Mouse (Mus musculus) heart, postnatal 0 days (tissue): ENCODE results near the gene Insl6. TPM values are rescaled to one million over a fixed set of nuclear protein-coding genes. Genes with fewer than 3 reads are reported as not detected.

Source experiments
- ATAC-seq: fragments of 200-750 bp; cut with Nextera tagmentation; 2 replicates; pipeline ENCODE4 v1.8.0; 2017; ENCODE audit warnings: low read depth, moderate number of reproducible peaks, moderate library complexity; ENCODE audit not compliant: insufficient read depth
- DNase-seq: peaks from one replicate; pipeline ENCODE4 v3.0.0-alpha.2; 2016; ENCODE audit warnings: low spot score
- H3K27ac ChIP-seq: fragments of 300-500 bp; sonication (generic); 2 replicates; pipeline ENCODE4 v1.5.1; 2014; ENCODE audit warnings: low read depth, mild to moderate bottlenecking
- H3K27me3 ChIP-seq: fragments of 300-500 bp; sonication (generic); 2 replicates; pipeline ENCODE4 v1.6.1; 2014; ENCODE audit warnings: low read length, mixed read lengths; ENCODE audit not compliant: control insufficient read depth, insufficient read depth
- H3K36me3 ChIP-seq: fragments of 300-500 bp; sonication (generic); replicated peaks from 2 replicates; pipeline ENCODE4 v1.6.1; 2014; ENCODE audit warnings: low read length, mixed read lengths; ENCODE audit not compliant: control insufficient read depth, insufficient read depth
- H3K4me1 ChIP-seq: fragments of 300-500 bp; sonication (generic); 2 replicates; pipeline ENCODE4 v1.6.1; 2014; ENCODE audit warnings: antibody characterized with exemption; ENCODE audit not compliant: control insufficient read depth, insufficient read depth
- H3K4me2 ChIP-seq: fragments of 300-500 bp; sonication (generic); 2 replicates; pipeline ENCODE4 v1.6.1; 2014; ENCODE audit warnings: low read depth, mild to moderate bottlenecking, low read length, moderate library complexity
- H3K4me3 ChIP-seq: fragments of 300-500 bp; sonication (generic); 2 replicates; pipeline ENCODE4 v1.5.1; 2014; ENCODE audit warnings: low read depth, low read length
- H3K9ac ChIP-seq: fragments of 300-500 bp; sonication (generic); replicated peaks from 2 replicates; pipeline ENCODE4 v1.6.1; 2014; ENCODE audit warnings: low read depth, low read length, mixed read lengths
- H3K9me3 ChIP-seq: fragments of 300-500 bp; sonication (generic); replicated peaks from 2 replicates; pipeline ENCODE4 v1.6.1; 2016; ENCODE audit warnings: low read length; ENCODE audit not compliant: control insufficient read depth
- CTCF ChIP-seq: IDR thresholded peaks from 2 replicates; pipeline ENCODE4 v1.5.1; 2016; ENCODE audit warnings: antibody characterized with exemption, control low read depth, low read depth
- EP300 ChIP-seq: IDR thresholded peaks from 2 replicates; pipeline ENCODE4 v1.6.1; 2016; ENCODE audit warnings: antibody characterized with exemption, low read depth
- WGBS: fragments of 180-500 bp; shearing (Covaris S2); extraction: QIAGEN DNeasy Blood & Tissue Kit; methylation state at CpG from one replicate; pipeline ENCODE4 v1.1.7; 2014; 5-methylcytosine and 5-hydroxymethylcytosine counted together
- polyA plus RNA-seq: library from polyadenylated mRNA; unstranded; fragments of >200 nt; fragmentation: Nextera tagmentation; extraction: Ambion mirVana; gene quantifications from 2 replicates; pipeline ENCODE4 v1.2.1, GENCODE M21; 2015
- total RNA-seq: library from RNA; depleted of rRNA; stranded (reverse); fragments of >200 nt; gene quantifications from 2 replicates; pipeline ENCODE4 v1.2.3, GENCODE M21; 2014; ENCODE audit warnings: low replicate concordance

Insl6 gene
- total and polyA plus RNA-seq, 2 experiments from 2014 or later: 3.0 TPM

DNA sequence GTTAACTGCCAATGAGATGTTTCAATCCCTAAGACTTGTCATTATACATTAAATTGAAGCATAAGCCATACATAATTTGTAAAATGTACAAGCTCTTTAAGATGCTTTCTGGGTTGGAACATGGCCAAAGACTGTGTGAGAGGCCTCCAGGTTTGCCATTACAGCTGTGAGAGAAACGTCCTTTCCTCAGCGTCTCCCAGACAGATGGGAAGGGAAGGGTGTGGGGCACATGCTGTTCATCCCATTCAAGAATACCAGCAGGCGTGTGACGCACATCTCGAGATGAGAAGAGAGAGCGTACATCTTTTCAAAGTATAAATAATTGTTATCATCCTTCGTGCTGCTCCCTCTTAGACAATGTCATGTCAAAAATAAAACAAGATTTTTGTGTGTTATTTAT, 12.5 kb downstream of the Insl6 start:
- WGBS: 74% methylated on average over 7 of the region's 7 CpGs
- Histone ChIP-seq H3K9me3 (peaks cover 12% of the 10 kb centered on the region; the same call in 1 of the 2 replicates), H3K27me3 (no peaks in the 10 kb centered on the region), H3K4me1 (no peaks in the 10 kb centered on the region), H3K9ac (no peak overlapping the region), H3K4me2 (no peak overlapping the region), H3K36me3 (peaks cover 42% of the 10 kb centered on the region), H3K27ac (no peak overlapping the region), H3K4me3 (no peak overlapping the region)
- DNase-seq (no peak), ATAC-seq (no peak)
- no peak for TF ChIP-seq EP300
- TF ChIP-seq CTCF: no peak

DNA sequence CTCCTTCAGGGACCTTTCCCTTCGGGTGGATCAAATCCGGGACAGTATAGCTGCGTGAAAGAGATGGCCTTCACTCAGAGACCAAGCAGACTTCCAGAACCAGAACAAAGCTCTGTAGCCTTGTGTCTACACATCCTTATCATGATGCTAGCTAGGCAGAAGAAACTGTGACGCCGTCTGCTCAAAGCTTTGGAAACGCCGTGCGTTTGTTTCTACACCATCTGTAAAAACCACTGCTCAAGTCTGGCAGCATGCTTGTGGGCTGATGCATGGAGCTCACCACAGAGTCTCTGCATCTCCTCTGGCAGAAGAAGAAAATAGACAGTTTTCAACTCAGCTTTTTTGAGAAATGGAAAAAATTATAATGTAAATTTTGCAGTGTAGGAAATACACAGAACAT, 13.4 kb downstream of the Insl6 start:
- H3K4me1 ChIP-seq: no peaks in the 10 kb centered on the region
- no peak overlapping the region for H3K4me2 ChIP-seq
- H3K27ac ChIP-seq: no peak overlapping the region
- H3K9me3 ChIP-seq: peaks cover 12% of the 10 kb centered on the region; the same call in 1 of the 2 replicates
- WGBS: 86% methylated on average over 8 of the region's 8 CpGs
- no peak overlapping the region for H3K9ac ChIP-seq
- H3K36me3 ChIP-seq: peaks cover 42% of the 10 kb centered on the region
- ATAC-seq: no peak
- no peak for DNase-seq
- TF ChIP-seq CTCF (no peak), EP300 (no peak)
- H3K27me3 ChIP-seq: no peaks in the 10 kb centered on the region
- no peak overlapping the region for H3K4me3 ChIP-seq

DNA sequence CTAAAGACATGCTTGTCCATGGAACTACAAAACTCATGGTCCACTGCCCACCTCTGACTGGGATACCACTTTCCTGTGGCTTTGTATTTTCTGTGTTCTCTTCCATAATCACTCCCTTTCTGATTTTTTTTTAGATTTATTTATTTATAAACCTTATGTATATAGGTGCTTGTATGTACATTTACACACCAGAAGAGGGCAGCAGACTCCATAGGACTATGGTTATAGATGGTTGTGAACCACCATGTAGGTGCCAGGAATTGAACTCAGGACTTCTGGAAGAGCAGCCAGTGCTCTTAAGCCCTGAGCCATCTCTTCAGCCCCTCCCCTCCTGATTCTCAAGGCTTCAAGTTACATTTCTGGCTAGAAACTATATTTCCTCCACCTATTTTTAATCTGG, 16.3 kb downstream of the Insl6 start:
- TF ChIP-seq EP300: no peak
- TF ChIP-seq CTCF: no peak
- Histone ChIP-seq H3K27me3 (no peaks in the 10 kb centered on the region), H3K4me2 (no peak overlapping the region), H3K4me1 (no peaks in the 10 kb centered on the region), H3K9me3 (no peaks in the 10 kb centered on the region), H3K27ac (no peak overlapping the region), H3K36me3 (peaks cover 46% of the 10 kb centered on the region), H3K4me3 (no peak overlapping the region), H3K9ac (no peak overlapping the region)
- ATAC-seq: no peak
- DNase-seq: no peak

DNA sequence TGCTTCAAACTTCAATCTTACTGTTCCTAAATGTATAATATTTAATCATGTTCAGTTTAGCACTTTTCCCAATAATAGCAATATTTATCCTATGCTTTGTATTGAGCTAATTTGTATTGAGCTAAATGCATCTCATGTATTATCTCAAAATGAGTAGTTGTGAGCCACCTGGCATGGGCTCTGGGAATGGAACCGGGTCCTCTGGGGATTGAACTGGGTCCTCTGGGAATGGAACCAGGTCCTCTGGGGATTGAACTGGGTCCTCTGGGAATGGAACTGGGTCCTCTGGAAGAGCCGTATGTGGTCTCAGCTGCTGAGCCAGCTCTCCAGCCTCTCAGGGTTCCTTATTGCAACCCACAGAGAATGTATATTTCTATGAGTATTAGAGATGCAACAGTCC, 23.0 kb downstream of the Insl6 start:
- no peak for ATAC-seq
- Histone ChIP-seq H3K36me3 (peaks cover 63% of the 10 kb centered on the region), H3K9ac (no peak overlapping the region), H3K27me3 (no peaks in the 10 kb centered on the region), H3K4me3 (no peak overlapping the region), H3K4me2 (no peak overlapping the region), H3K9me3 (no peaks in the 10 kb centered on the region), H3K27ac (no peak overlapping the region), H3K4me1 (no peaks in the 10 kb centered on the region)
- TF ChIP-seq CTCF: no peak
- no peak for TF ChIP-seq EP300
- DNase-seq: no peak
- WGBS: 74% methylated on average over 2 of the region's 2 CpGs

DNA sequence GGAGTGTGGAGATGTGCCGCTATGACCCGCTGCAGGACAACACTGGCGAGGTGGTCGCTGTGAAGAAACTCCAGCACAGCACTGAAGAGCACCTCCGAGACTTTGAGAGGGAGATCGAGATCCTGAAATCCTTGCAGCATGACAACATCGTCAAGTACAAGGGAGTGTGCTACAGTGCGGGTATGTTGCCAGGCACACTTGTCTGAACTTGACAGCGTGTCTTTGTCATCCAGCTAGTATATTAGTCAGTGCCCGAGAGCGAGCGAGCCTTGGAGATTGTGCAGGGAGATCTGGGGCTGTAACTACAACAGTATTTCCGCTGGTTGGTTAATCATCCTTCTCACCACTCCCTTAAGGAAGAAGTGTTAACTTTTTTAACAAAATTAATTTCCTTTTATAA, 24.2 kb downstream of the Insl6 start:
- TF ChIP-seq CTCF: no peak
- no peak for TF ChIP-seq EP300
- H3K27me3 ChIP-seq: no peaks in the 10 kb centered on the region
- 87% methylated on average over 13 of the region's 13 CpGs for WGBS
- no peaks in the 10 kb centered on the region for H3K4me1 ChIP-seq
- ATAC-seq (no peak), DNase-seq (no peak)
- no peaks in the 10 kb centered on the region for H3K9me3 ChIP-seq
- no peak overlapping the region for H3K27ac ChIP-seq
- peaks cover 69% of the 10 kb centered on the region for H3K36me3 ChIP-seq
- no peak overlapping the region for H3K4me3 ChIP-seq
- no peak overlapping the region for H3K9ac ChIP-seq
- no peak overlapping the region for H3K4me2 ChIP-seq

GRCm38 (mm10) chr19:29297366-29297765, 27.8 kb downstream of the Insl6 start:
- H3K27me3 ChIP-seq: no peaks in the 10 kb centered on the region
- H3K9ac ChIP-seq: no peak overlapping the region
- WGBS: 97% methylated on average over 1 of the region's 1 CpGs
- no peak for TF ChIP-seq EP300
- TF ChIP-seq CTCF: no peak
- ATAC-seq (no peak), DNase-seq (no peak)
- H3K36me3 ChIP-seq: peaks cover 67% of the 10 kb centered on the region
- H3K4me2 ChIP-seq: no peak overlapping the region
- no peak overlapping the region for H3K4me3 ChIP-seq
- no peak overlapping the region for H3K27ac ChIP-seq
- H3K9me3 ChIP-seq: no peaks in the 10 kb centered on the region
- no peaks in the 10 kb centered on the region for H3K4me1 ChIP-seq
